Mouse (Mus musculus): ENCODE results near the gene Ak2.

Gene Ak2

GRCm38 (mm10) chr4:129048501-129049305 is 56.9 kb downstream of the Ak2 start:
- no peak for DNase-seq (ENCODE audit: low read depth)

DNA sequence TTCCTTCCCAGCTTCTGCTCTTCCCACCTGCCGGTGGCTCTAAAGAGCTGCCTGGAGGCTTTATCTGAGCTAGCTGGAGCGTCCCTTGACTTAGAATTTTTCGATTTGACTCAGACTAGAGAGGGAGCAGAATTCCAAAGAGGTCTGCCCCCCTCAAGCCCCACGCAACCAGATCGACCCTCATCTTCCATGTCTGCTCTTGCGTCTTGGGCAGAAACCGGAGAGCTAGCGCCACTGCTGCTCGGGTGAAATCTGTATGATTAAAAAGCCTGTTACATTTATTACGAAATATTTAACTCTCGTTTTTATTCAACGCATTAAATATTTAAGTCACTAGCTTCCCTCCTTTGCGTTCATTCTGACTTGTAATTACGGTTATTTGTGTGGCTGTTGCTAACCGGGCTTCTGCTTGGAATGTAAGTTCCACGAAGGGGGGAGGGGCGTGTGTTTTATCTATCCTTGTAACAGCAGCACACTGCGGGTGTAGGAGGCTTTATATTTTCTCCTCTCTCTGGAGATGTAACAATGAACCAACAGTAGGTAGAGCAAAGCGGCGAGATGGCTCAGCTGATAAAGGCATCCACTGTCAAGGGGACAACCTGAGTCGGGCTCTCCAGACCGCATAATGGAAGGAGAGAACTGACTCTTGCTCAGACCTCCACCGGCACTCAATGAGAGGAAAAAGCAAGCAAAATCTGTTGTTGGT is 57.7 kb downstream of the Ak2 start:
- DNase-seq (ENCODE audit: low read depth) = peak; percentile 83

- no peak for DNase-seq (ENCODE audit: low read depth)
Measured at GRCm38 (mm10) chr4:129050365-129050764, 58.6 kb downstream of the Ak2 start.

DNA sequence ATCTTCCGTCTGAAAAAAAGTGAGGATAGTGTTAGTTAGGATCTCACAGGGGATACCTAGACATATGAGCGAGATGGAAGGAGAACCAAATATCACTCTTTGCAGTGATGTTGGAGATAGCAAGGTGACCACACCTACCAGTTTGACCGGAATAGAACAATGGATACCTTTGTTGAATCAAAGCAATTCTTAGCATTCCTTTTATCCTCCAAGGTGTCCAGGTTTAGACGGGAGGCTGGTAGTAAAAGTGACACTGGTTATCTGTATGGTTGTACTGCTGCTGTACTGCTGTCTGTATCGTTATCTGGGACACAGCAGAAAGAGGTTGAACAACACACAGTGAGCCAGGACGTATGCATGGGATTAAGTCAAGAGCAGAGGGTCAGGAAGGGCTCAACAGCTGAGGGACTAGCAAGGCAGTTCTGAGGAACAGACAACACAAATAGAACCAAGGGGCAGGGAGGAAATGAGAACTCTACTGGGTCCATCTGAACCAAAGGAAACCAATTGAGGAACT is 59.2 kb downstream of the Ak2 start:
- DNase-seq (ENCODE audit: low read depth) = no peak

- no peak for DNase-seq (ENCODE audit: low read depth)
Measured at GRCm38 (mm10) chr4:129051461-129052183, 59.9 kb downstream of the Ak2 start.

DNA sequence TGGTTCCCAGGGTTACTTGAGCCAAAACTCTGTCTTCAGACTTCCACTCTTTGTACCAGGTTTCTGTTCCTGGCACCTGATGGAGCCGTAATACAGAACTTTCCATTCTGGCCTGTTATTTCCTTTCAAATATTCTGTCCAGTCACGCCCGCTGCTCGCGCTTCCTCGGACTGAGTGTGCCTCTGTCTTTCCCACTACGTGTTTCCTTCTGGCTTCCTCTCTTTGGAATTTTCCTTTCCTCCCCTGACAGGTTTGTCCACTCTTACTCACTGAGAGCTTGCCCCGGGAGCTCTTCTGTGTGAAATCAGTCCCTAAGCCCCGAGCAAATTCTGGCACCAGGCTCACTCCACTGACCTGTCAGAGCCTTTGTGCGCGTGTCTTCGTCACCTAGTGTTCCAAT is 63.0 kb downstream of the Ak2 start:
- DNase-seq (ENCODE audit: low read depth) = no peak

- no peak for DNase-seq (ENCODE audit: low read depth)
Measured at GRCm38 (mm10) chr4:129055562-129055961, 63.8 kb downstream of the Ak2 start.

- peak; percentile 84 for DNase-seq (ENCODE audit: low read depth)
Measured at GRCm38 (mm10) chr4:129057533-129058206, 65.9 kb downstream of the Ak2 start.

- no peak for DNase-seq (ENCODE audit: low read depth)
Measured at GRCm38 (mm10) chr4:129058207-129059092, 66.7 kb downstream of the Ak2 start, which contains the start of gene Rnf19b. Gene Rnf19b (plus strand): TSS chr4:129058271.

- no peak for DNase-seq (ENCODE audit: low read depth)
Measured at GRCm38 (mm10) chr4:129059125-129059551, 67.4 kb downstream of the Ak2 start.

DNA sequence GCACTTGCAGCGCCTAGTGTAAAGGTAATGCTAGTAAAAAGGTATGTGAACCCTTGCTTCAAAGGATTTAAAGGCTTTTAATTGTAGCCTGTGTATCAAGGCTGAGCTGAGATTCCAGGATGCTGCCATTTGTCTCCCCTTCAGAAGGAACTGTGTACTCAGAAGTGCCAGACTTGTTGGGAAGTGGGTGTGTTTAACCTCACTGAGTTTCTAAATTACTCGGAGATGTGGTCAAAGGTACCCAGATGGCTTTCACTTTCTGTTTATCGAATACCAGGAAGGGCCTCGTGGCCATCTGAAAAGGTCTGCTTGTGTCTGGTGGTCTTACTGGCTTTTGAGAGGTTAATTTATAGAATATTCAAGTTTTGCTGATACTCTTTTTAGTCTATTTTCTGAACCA is 68.2 kb downstream of the Ak2 start:
- no peak for DNase-seq (ENCODE audit: low read depth)
